Mouse (Mus musculus): ENCODE data around the gene Bcas1. TPM values are rescaled to one million over a fixed set of nuclear protein-coding genes. Genes with fewer than 3 reads are reported as not detected.

Bcas1 gene
- 3.0 TPM for polyA plus RNA-seq (2017; shearing (Covaris generic))

DNA sequence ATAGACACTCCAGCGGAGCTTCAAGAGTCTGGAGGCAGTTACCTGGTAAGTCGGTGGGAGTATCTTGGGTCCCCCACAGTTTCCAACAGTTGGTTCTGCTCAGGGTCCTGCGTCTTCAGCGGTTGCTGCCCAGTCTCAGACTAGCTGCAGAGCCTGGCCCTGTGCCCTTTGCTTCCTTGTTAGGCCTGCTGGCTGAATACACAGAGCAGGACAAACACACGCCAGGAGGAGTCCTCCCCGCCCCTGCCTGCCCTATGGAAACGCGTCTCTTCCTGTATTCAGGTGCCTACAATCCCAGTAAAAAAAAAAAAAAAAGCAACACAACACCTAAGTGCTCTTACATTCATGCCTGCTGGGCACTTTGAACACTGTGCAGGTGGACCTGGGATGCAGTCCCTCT is at the start of gene Bcas1:
Bcas1 (minus strand) TSS at position 142 of the 400 bp plus-strand sequence.

Other genes starting within 250 kb of the Bcas1 start
- gene Pfdn4, start 68.6 kb upstream of the Bcas1 start, polyA plus RNA-seq (2017; shearing (Covaris generic)) = 54.2 TPM
- not detected for gene Cyp24a1, start 69.3 kb upstream of the Bcas1 start, polyA plus RNA-seq (2017; shearing (Covaris generic))
- gene 4930470P17Rik, start 174.2 kb upstream of the Bcas1 start, polyA plus RNA-seq (2017; shearing (Covaris generic)) = not detected